Mouse (Mus musculus): ENCODE measurements around the gene Tnfrsf21.

- TF ChIP-seq CTCF (IDR thresholded peaks at IDR 0.05; ENCODE audit: low read depth), result no peak
- no peak for TF ChIP-seq EP300 (IDR thresholded peaks at IDR 0.05; ENCODE audit: low read depth)
Measured at GRCm38 (mm10) chr17:42999446-42999977, 16.8 kb upstream of the Tnfrsf21 start.
